Mouse (Mus musculus): ENCODE results near the gene Vsig10. TPM values are rescaled to one million over a fixed set of nuclear protein-coding genes. Genes with fewer than 3 reads are reported as not detected.

The Vsig10 gene
- polyA plus RNA-seq (2012; rRNA removed; ENCODE audit: low replicate concordance): 43.6 and 52.4 TPM in 2 replicates

DNA sequence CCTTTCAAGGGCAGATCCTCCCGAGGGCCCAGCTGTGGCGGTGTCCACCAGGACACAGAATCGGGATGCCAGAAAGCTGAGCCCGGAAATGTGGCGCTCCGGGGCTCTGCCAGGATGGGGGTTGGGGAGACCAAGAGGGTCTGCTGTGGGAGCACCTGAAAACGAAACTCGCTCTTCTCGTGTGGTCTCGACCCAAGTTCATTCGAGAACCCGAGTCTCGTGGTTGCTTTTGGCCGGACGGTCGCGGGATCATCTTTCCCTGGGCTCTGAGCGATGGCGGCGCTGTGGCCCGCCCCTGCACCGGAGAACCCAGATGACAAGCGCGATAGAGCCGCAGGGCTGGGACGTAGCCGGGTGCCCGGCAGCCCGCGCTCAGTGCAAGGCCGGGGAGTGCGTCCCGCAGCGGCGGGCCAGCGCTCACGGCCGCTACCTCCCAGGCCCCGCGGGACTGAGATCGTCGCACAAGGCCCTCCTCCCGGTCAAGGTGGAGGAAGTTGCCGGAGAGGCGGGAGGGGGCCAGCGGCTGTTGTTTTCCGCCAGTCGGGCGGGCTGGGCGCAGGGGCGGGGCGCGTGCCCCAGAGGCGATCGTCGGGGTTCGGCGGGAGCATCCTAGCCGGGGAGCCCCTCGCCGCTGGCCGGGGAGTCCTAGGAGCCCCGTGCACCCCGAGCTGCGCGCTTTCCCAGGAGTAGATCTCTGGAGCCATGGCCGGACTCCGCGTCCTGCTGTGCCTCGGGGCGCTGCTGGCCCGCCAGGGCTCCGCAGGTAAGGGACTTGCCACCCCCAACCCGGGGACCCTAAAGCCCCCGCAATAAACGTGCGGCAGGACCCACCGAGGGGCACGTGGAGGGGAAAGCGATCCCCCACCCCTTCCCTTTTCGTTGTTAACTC lies at the start of gene Vsig10:
TSS of gene Vsig10 (plus strand) at position 343 of the 889 bp plus-strand sequence.

GRCm38 (mm10) chr5:117286831-117287822 lies 31.8 kb upstream of the Vsig10 start, which contains the start of gene Pebp1:
Pebp1 (minus strand) TSS chr5:117287625.

DNA sequence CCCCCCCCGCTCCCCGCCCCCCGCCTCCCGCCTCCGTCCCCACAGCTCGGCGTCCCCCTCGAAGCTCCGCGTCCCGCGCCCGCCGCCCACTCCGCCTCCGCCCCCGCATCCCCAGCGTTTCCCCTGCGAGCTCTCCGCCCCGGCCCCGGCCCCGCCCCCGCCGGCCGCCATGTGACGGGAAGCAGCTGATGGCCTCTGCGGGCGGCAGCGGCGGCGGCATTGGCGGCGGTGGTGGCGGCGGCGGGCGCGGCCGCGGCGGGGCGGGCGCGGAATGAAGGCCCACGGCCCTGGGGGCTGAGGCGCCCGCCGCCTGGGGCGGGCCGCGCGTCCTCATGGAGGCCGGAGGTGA lies 38.2 kb downstream of the Vsig10 start, which contains the start of gene Wsb2:
TSS of gene Wsb2 (plus strand) at position 176 of the 349 bp plus-strand sequence.

DNA sequence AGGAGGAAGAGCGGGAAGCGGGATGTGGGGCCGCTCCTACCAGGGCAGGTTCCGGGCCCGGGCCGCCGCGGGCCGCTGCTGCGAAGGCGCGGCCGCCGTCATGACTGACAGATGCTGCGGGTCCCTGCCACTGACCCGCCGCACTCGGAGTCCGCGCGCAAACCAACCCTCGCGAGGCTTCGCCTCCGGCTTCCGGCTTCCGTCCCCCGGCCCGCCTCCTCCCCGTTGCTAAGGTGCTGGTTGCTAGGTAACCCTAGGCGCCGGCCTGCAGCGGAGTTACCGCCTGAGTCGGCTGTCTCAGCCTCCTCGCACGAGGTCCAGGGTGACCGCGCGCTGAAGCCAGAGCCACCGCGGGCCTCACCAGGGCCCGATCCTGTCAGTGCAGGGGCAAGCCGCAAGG lies 70.0 kb downstream of the Vsig10 start, which contains the start of gene Rfc5:
TSS of gene Rfc5 (minus strand) at position 171 of the 400 bp plus-strand sequence.

Other genes starting within 250 kb of the Vsig10 start
- gene Suds3, start 203.0 kb upstream of the Vsig10 start, polyA plus RNA-seq (2012; rRNA removed; ENCODE audit: low replicate concordance): 60.1 and 83.6 TPM in 2 replicates
- 11.4 and 14.1 TPM in 2 replicates for gene Taok3, start 199.0 kb upstream of the Vsig10 start, polyA plus RNA-seq (2012; rRNA removed; ENCODE audit: low replicate concordance)
- 367 and 385 TPM in 2 replicates for gene Pebp1, start 31.5 kb upstream of the Vsig10 start, polyA plus RNA-seq (2012; rRNA removed; ENCODE audit: low replicate concordance)
- gene Wsb2, start 38.2 kb downstream of the Vsig10 start, polyA plus RNA-seq (2012; rRNA removed; ENCODE audit: low replicate concordance): 96.4 and 196 TPM in 2 replicates
- 11.3 and 22.5 TPM in 2 replicates for gene Rfc5, start 70.0 kb downstream of the Vsig10 start, polyA plus RNA-seq (2012; rRNA removed; ENCODE audit: low replicate concordance)
- 0.04 and 0.27 TPM in 2 replicates for gene Ksr2, start 94.9 kb downstream of the Vsig10 start, polyA plus RNA-seq (2012; rRNA removed; ENCODE audit: low replicate concordance)